Comparison of ENCODE assay signal across 14 mouse cellular contexts in genomic region chr4:97866463-97866862, GRCm38 (mm10).
DNase-seq lines count a peak whose midpoint lies in the region; ATAC-seq and TF ChIP-seq lines count a peak whose summit lies in the region.
"Had no signal": no experiment of that assay in that cellular context is flagged by ENCODE, and none has a peak within 500 bp of the region (broad histone marks: within the 10 kb centered on the region; RNA-seq: fewer than 3 reads in every experiment).

No protein-coding gene starts in this region.

- 33% methylated on average over 5 of the region's 5 CpGs for WGBS in heart, adult 2 months
- 38% methylated on average over 5 of the region's 5 CpGs for WGBS in kidney, postnatal 0 days

- no peak for TF ChIP-seq EP300 in heart, adult 2 months (IDR thresholded peaks at IDR 0.05; ENCODE audit: insufficient read depth, low read depth, low read length)

- H3K79me2 ChIP-seq in heart, adult 2 months (replicated peaks; ENCODE audit: control insufficient read depth, insufficient read depth, low read length): peaks cover 5% of the 10 kb centered on the region

- H3K4me2 ChIP-seq in kidney, postnatal 0 days (ENCODE audit: low read length): no peak overlapping the region
- H3K4me2 ChIP-seq: forebrain, embryonic 12.5 days; hindbrain, embryonic 12.5 days; liver, embryonic 13.5 days; neural tube, embryonic 15.5 days had no signal

- peak; percentile 23; the same call in 1 of the 2 replicates for TF ChIP-seq CTCF in heart, adult 2 months (IDR thresholded peaks at IDR 0.05)
- TF ChIP-seq CTCF in testis, adult 2 months (IDR thresholded peaks at IDR 0.05; ENCODE audit: control insufficient read depth, insufficient read depth, insufficient replicate concordance, low read depth, low read length): no peak
- TF ChIP-seq CTCF in kidney, postnatal 0 days (IDR thresholded peaks at IDR 0.05; ENCODE audit: low read depth): no peak

- no peaks in the 10 kb centered on the region for H3K27me3 ChIP-seq in heart, adult 2 months (ENCODE audit: control insufficient read depth, insufficient read depth, low read length)
- H3K27me3 ChIP-seq in testis, adult 2 months (ENCODE audit: control insufficient read depth, insufficient read depth, low read length): no peaks in the 10 kb centered on the region
- no peaks in the 10 kb centered on the region for H3K27me3 ChIP-seq in kidney, postnatal 0 days (ENCODE audit: insufficient read depth, low read length)
- H3K27me3 ChIP-seq: forebrain, embryonic 12.5 days; hindbrain, embryonic 12.5 days; liver, embryonic 13.5 days; neural tube, embryonic 15.5 days had no signal

- no peak for ATAC-seq in kidney, postnatal 0 days (replicated peaks; ENCODE audit: low FRiP score, low read depth)
- ATAC-seq: intestine, postnatal 0 days had no signal

- intact Hi-C loops in heart, adult 2 months (cut with DNase I): loop anchor here (5.0 kb wide), 1 partner anchor 136 kb away; no protein-coding TSS in a partner anchor
- intact Hi-C loops in heart, postnatal 36 days (cut with DNase I): loop anchor here (5.0 kb wide), 3 partner anchors 136 to 456 kb away; no protein-coding TSS in a partner anchor

- peak in 1 of 2 experiments; percentile 53 for DNase-seq in heart, adult 2 months
- DNase-seq in heart, postnatal 36 days: no peak
- no peak for DNase-seq in testis, postnatal 10 days (ENCODE audit: low spot score)
- DNase-seq in kidney, postnatal 0 days (ENCODE audit: low spot score): peak; percentile 36
- DNase-seq in thymus, postnatal 10 days (ENCODE audit: low spot score in 2 of 2): no peak
- DNase-seq in right cerebral cortex, postnatal 4 days: no peak
- DNase-seq: cerebellum, postnatal 10 days; liver, embryonic 13.5 days; thymus, postnatal 36 days had no signal

- peaks cover 18% of the 10 kb centered on the region for H3K36me3 ChIP-seq in heart, adult 2 months (ENCODE audit: control insufficient read depth, insufficient read depth, low read length)
- H3K36me3 ChIP-seq in testis, adult 2 months (ENCODE audit: control insufficient read depth, insufficient read depth, low read length): no peaks in the 10 kb centered on the region
- no peaks in the 10 kb centered on the region for H3K36me3 ChIP-seq in kidney, postnatal 0 days (ENCODE audit: insufficient read depth, low read length)
- H3K36me3 ChIP-seq: forebrain, embryonic 12.5 days; hindbrain, embryonic 12.5 days; liver, embryonic 13.5 days; neural tube, embryonic 15.5 days had no signal

- H3K4me1 ChIP-seq in heart, adult 2 months (ENCODE audit: control insufficient read depth, insufficient read depth, low read length): peaks cover 24% of the 10 kb centered on the region
- peaks cover 9% of the 10 kb centered on the region for H3K4me1 ChIP-seq in testis, adult 2 months (ENCODE audit: control insufficient read depth, insufficient read depth, low read length)
- 0 out of 2 replicates have a peak, but pooled peaks cover 7% of the 10 kb centered on the region for H3K4me1 ChIP-seq in kidney, postnatal 0 days (replicated peaks; ENCODE audit: insufficient read depth, low read length)

- H3K4me3 ChIP-seq in heart, adult 2 months: no peak overlapping the region
- H3K4me3 ChIP-seq in testis, adult 2 months (ENCODE audit: control insufficient read depth, low read depth, low read length): peak overlapping the region; percentile 32
- H3K4me3 ChIP-seq in kidney, postnatal 0 days (replicated peaks; ENCODE audit: low read depth, low read length): no peak overlapping the region
- H3K4me3 ChIP-seq: forebrain, embryonic 12.5 days; hindbrain, embryonic 12.5 days; liver, embryonic 13.5 days; neural tube, embryonic 15.5 days had no signal

- H3K9me3 ChIP-seq in kidney, postnatal 0 days (replicated peaks; ENCODE audit: low read length): no peaks in the 10 kb centered on the region
- H3K9me3 ChIP-seq: forebrain, embryonic 12.5 days; hindbrain, embryonic 12.5 days; liver, embryonic 13.5 days; neural tube, embryonic 15.5 days had no signal

- H3K27ac ChIP-seq in heart, adult 2 months: peak overlapping the region; percentile 97
- H3K27ac ChIP-seq in testis, adult 2 months (ENCODE audit: control insufficient read depth, insufficient read depth, low read depth, low read length): no peak overlapping the region
- H3K27ac ChIP-seq in kidney, postnatal 0 days: no peak overlapping the region
- H3K27ac ChIP-seq: forebrain, embryonic 12.5 days; hindbrain, embryonic 12.5 days; liver, embryonic 13.5 days; neural tube, embryonic 15.5 days had no signal

- TF ChIP-seq POLR2A in heart, adult 2 months (IDR thresholded peaks at IDR 0.05; ENCODE audit: insufficient read depth, low read depth, low read length): no peak
- no peak for TF ChIP-seq POLR2A in testis, adult 2 months (IDR thresholded peaks at IDR 0.05; ENCODE audit: control insufficient read depth, low read depth, low read length)

- H3K9ac ChIP-seq in heart, adult 2 months (ENCODE audit: low read depth, low read length): no peak overlapping the region
- no peak overlapping the region for H3K9ac ChIP-seq in kidney, postnatal 0 days (ENCODE audit: low read depth, low read length)
- H3K9ac ChIP-seq: forebrain, embryonic 12.5 days; hindbrain, embryonic 12.5 days; liver, embryonic 13.5 days; neural tube, embryonic 15.5 days had no signal
